Mouse (Mus musculus): Measurements from ENCODE around the gene Selenow.

DNA sequence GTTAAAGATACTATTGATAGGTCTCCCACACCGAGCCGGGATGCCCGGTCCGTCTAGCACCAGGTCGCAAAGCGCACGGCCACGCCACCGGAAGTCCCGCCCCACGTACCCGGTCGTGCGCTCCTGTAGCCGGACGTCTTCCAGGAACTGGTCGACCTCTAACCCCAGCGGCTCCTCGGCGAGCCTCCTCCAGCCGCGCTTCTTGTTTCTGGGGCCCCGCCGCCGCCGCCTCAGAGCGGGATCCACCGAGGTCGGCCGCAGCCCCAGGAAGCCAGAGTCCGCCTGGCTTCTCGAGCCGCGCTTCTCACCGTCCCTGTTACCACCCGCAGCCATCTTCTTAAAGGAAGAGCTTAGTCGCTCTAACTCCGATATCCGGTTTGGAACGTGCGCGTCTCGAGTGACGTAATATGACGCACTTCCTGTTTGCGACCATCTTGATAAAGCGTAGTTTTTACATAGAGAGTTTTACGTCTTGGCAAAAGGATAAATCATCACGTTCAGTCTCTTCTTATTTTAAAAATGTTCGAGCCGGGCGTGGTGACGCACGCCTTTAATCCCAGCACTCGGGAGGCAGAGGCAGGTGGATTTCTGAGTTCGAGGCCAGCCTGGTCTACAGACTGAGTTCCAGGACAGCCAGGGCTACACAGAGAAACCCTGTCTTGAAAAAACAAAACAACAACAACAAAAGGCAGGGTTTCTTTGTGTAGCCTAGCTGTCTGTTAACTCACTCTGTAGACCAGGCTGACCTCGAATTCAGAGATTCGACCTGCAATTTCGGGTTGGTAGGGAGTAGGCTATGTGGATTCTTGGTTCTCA is 23.7 kb upstream of the Selenow start, which contains the start of gene Nop53:
- TF ChIP-seq CTCF (IDR thresholded peaks at IDR 0.05) (no peak), EP300 (IDR thresholded peaks at IDR 0.05) (peak; percentile 85)

Measured in lung, postnatal 0 days (tissue).